Mouse (Mus musculus) midbrain, embryonic 11.5 days (tissue): ENCODE data around the gene Olfr625-ps1. TPM values are rescaled to one million over a fixed set of nuclear protein-coding genes. Genes with fewer than 3 reads are reported as not detected.
"Not testable (repeated sequence)": the region's sequence is repeated elsewhere in the genome, so short reads cannot be mapped to it uniquely, and the experiment has no call there.

Experiments used
- ATAC-seq: fragments of 200-750 bp; cut with Nextera tagmentation; 2 replicates; pipeline ENCODE4 v1.8.0; 2017; ENCODE audit warnings: moderate TSS enrichment, moderate library complexity; ENCODE audit not compliant: low FRiP score
- DNase-seq: peaks from one replicate; pipeline ENCODE4 v3.0.0; 2015; ENCODE audit warnings: low spot score; ENCODE audit errors: missing footprints
- H3K27ac ChIP-seq: fragments of 300-500 bp; sonication (generic); 2 replicates; pipeline ENCODE4 v1.5.1; 2014; ENCODE audit warnings: low read depth, low read length
- H3K27me3 ChIP-seq: fragments of 300-500 bp; sonication (generic); 2 replicates; pipeline ENCODE4 v1.6.1; 2014; ENCODE audit warnings: mild to moderate bottlenecking, low read length, moderate library complexity, mixed read lengths; ENCODE audit not compliant: control insufficient read depth, insufficient read depth
- H3K36me3 ChIP-seq: fragments of 300-500 bp; sonication (generic); 2 replicates; pipeline ENCODE4 v1.6.1; 2014; ENCODE audit warnings: mild to moderate bottlenecking, low read length, moderate library complexity, mixed read lengths; ENCODE audit not compliant: control insufficient read depth, insufficient read depth
- H3K4me1 ChIP-seq: fragments of 300-500 bp; sonication (generic); 2 replicates; pipeline ENCODE4 v1.6.1; 2014; ENCODE audit warnings: low read length; ENCODE audit not compliant: control insufficient read depth, insufficient read depth
- H3K4me2 ChIP-seq: fragments of 300-500 bp; sonication (generic); 2 replicates; pipeline ENCODE4 v1.6.1; 2014; ENCODE audit warnings: mild to moderate bottlenecking, moderate library complexity
- H3K4me3 ChIP-seq: fragments of 300-500 bp; sonication (generic); 2 replicates; pipeline ENCODE4 v1.5.1; 2014; ENCODE audit warnings: low read depth, low read length
- H3K9ac ChIP-seq: fragments of 300-500 bp; sonication (generic); 2 replicates; pipeline ENCODE4 v1.6.1; 2014; ENCODE audit warnings: low read length
- H3K9me3 ChIP-seq: fragments of 300-500 bp; sonication (generic); 2 replicates; pipeline ENCODE4 v1.6.1; 2016; ENCODE audit warnings: low read length; ENCODE audit not compliant: control insufficient read depth
- WGBS: fragments of 180-500 bp; shearing (Covaris S2); extraction: QIAGEN DNeasy Blood & Tissue Kit; methylation state at CpG from one replicate; pipeline ENCODE4 v1.1.7; 2014; 5-methylcytosine and 5-hydroxymethylcytosine counted together
- polyA plus RNA-seq: library from polyadenylated mRNA; unstranded; fragments of >200 nt; fragmentation: Nextera tagmentation; extraction: Ambion mirVana; gene quantifications from 2 replicates; pipeline ENCODE4 v1.2.1, GENCODE M21; 2014

The Olfr625-ps1 gene
- polyA plus RNA-seq, 1 experiment from 2014 or later: not detected

GRCm38 (mm10) chr7:103716398-103716797, 33.9 kb downstream of the Olfr625-ps1 start:
- not testable (repeated sequence) for H3K4me2 ChIP-seq, ATAC-seq, DNase-seq, H3K27ac ChIP-seq, H3K4me3 ChIP-seq, H3K27me3 ChIP-seq, H3K9ac ChIP-seq, H3K36me3 ChIP-seq, H3K4me1 ChIP-seq, H3K9me3 ChIP-seq
- 93% methylated on average over 1 of the region's 1 CpGs for WGBS

GRCm38 (mm10) chr7:103730074-103730473, 47.6 kb downstream of the Olfr625-ps1 start, which contains the start of gene Olfr628:
Gene Olfr628 (plus strand): TSS chr7:103730374.
- no peak for DNase-seq
- H3K27ac ChIP-seq: no peak within 1 kb of the TSS
- no peaks in the 10 kb centered on the region for H3K36me3 ChIP-seq
- no peak within 1 kb of the TSS for H3K9ac ChIP-seq
- 95% methylated on average over 1 of the region's 1 CpGs for WGBS
- no peak within 1 kb of the TSS for H3K4me2 ChIP-seq
- ATAC-seq: no peak
- no peak within 1 kb of the TSS for H3K4me3 ChIP-seq
- H3K9me3 ChIP-seq: no peaks in the 10 kb centered on the region
- H3K27me3 ChIP-seq: no peaks in the 10 kb centered on the region
- no peaks in the 10 kb centered on the region for H3K4me1 ChIP-seq

Other genes starting within 250 kb of the Olfr625-ps1 start
- not detected in 2 replicates for gene Olfr605, start 237.3 kb upstream of the Olfr625-ps1 start, polyA plus RNA-seq
- gene Olfr606, start 233.7 kb upstream of the Olfr625-ps1 start, polyA plus RNA-seq: not detected in 2 replicates
- not detected in 2 replicates for gene Olfr607, start 218.6 kb upstream of the Olfr625-ps1 start, polyA plus RNA-seq
- not detected in 2 replicates for gene Olfr608, start 212.8 kb upstream of the Olfr625-ps1 start, polyA plus RNA-seq
- not detected in 2 replicates for gene Olfr609, start 184.7 kb upstream of the Olfr625-ps1 start, polyA plus RNA-seq
- not detected in 2 replicates for gene Olfr610, start 170.6 kb upstream of the Olfr625-ps1 start, polyA plus RNA-seq
- gene Olfr611, start 161.9 kb upstream of the Olfr625-ps1 start, polyA plus RNA-seq: not detected in 2 replicates
- not detected in 2 replicates for gene Olfr612, start 140.0 kb upstream of the Olfr625-ps1 start, polyA plus RNA-seq
- not detected in 2 replicates for gene Olfr613, start 134.6 kb upstream of the Olfr625-ps1 start, polyA plus RNA-seq
- gene Olfr615, start 126.6 kb upstream of the Olfr625-ps1 start, polyA plus RNA-seq: not detected in 2 replicates
- gene Olfr616, start 113.6 kb upstream of the Olfr625-ps1 start, polyA plus RNA-seq: not detected in 2 replicates
- gene Olfr617, start 109.7 kb upstream of the Olfr625-ps1 start, polyA plus RNA-seq: not detected in 2 replicates
- gene Olfr618, start 92.6 kb upstream of the Olfr625-ps1 start, polyA plus RNA-seq: not detected in 2 replicates
- gene Olfr619, start 82.1 kb upstream of the Olfr625-ps1 start, polyA plus RNA-seq: not detected in 2 replicates
- gene Olfr620, start 70.2 kb upstream of the Olfr625-ps1 start, polyA plus RNA-seq: not detected in 2 replicates
- gene Olfr622, start 40.0 kb upstream of the Olfr625-ps1 start, polyA plus RNA-seq: not detected in 2 replicates
- gene Olfr623, start 19.0 kb upstream of the Olfr625-ps1 start, polyA plus RNA-seq: not detected in 2 replicates
- 0.03 and 0.04 TPM in 2 replicates for gene Olfr624, start 11.5 kb upstream of the Olfr625-ps1 start, polyA plus RNA-seq
- not detected in 2 replicates for gene Olfr243, start 32.0 kb downstream of the Olfr625-ps1 start, polyA plus RNA-seq
- gene Olfr628, start 47.7 kb downstream of the Olfr625-ps1 start, polyA plus RNA-seq: not detected in 2 replicates
- not detected in 2 replicates for gene Olfr629, start 62.2 kb downstream of the Olfr625-ps1 start, polyA plus RNA-seq
- not detected in 2 replicates for gene Olfr630, start 74.6 kb downstream of the Olfr625-ps1 start, polyA plus RNA-seq
- not detected in 2 replicates for gene Olfr69, start 88.9 kb downstream of the Olfr625-ps1 start, polyA plus RNA-seq
- not detected in 2 replicates for gene Olfr68, start 97.0 kb downstream of the Olfr625-ps1 start, polyA plus RNA-seq
- gene Olfr67, start 109.1 kb downstream of the Olfr625-ps1 start, polyA plus RNA-seq: not detected in 2 replicates
- 767 and 794 TPM in 2 replicates for gene Hbb-bt, start 131.3 kb downstream of the Olfr625-ps1 start, polyA plus RNA-seq
- gene Hbb-bs, start 145.4 kb downstream of the Olfr625-ps1 start, polyA plus RNA-seq: 259 and 279 TPM in 2 replicates
- gene Hbb-bh2, start 157.8 kb downstream of the Olfr625-ps1 start, polyA plus RNA-seq: not detected in 2 replicates
- 2,751 and 2,795 TPM in 2 replicates for gene Hbb-bh1, start 160.4 kb downstream of the Olfr625-ps1 start, polyA plus RNA-seq
- 11,345 and 11,485 TPM in 2 replicates for gene Hbb-y, start 170.5 kb downstream of the Olfr625-ps1 start, polyA plus RNA-seq
- gene Olfr66, start 203.5 kb downstream of the Olfr625-ps1 start, polyA plus RNA-seq: not detected in 2 replicates
- not detected in 2 replicates for gene Olfr64, start 211.8 kb downstream of the Olfr625-ps1 start, polyA plus RNA-seq
- not detected in 2 replicates for gene Olfr65, start 220.8 kb downstream of the Olfr625-ps1 start, polyA plus RNA-seq
- not detected in 2 replicates for gene Olfr631, start 246.1 kb downstream of the Olfr625-ps1 start, polyA plus RNA-seq